Mouse (Mus musculus): ENCODE data around the gene Sdhaf4. TPM values are rescaled to one million over a fixed set of nuclear protein-coding genes. Genes with fewer than 3 reads are reported as not detected.
A peak's percentile ranks its signal among the peaks of the same experiment; 100 is the strongest.

The Sdhaf4 gene
- 82.9 and 94.6 TPM in 2 replicates for polyA plus RNA-seq (2015; fragmentation: Nextera tagmentation; extraction: Ambion mirVana)

- ATAC-seq (ENCODE audit: low FRiP score, low read depth) = peak; percentile 97
These were observed at the start of gene Sdhaf4 for GRCm38 (mm10) chr1:24005070-24005804. Gene Sdhaf4, minus strand, starts transcription at chr1:24005656.

GRCm38 (mm10) chr1:24046730-24047510 lies 41.5 kb upstream of the Sdhaf4 start:
- Histone ChIP-seq H3K4me2 (no peak overlapping the region), H3K9me3 (no peaks in the 10 kb centered on the region), H3K4me1 (replicated peaks) (no peaks in the 10 kb centered on the region), H3K27ac (replicated peaks) (no peak overlapping the region), H3K27me3 (no peaks in the 10 kb centered on the region), H3K4me3 (no peak overlapping the region), H3K36me3 (peaks cover 10% of the 10 kb centered on the region; the same call in 1 of the 2 replicates), H3K9ac (no peak overlapping the region)
- no peak for ATAC-seq (ENCODE audit: low FRiP score, low read depth)
- 77% methylated on average over 6 of the region's 6 CpGs for WGBS

More at GRCm38 (mm10) chr1:24005070-24005804, at the start of gene Sdhaf4:
- peak within 1 kb of the TSS; percentile 87 for H3K27ac ChIP-seq (replicated peaks)
- H3K27me3 ChIP-seq = no peaks in the 10 kb centered on the region
- peaks cover 10% of the 10 kb centered on the region for H3K4me1 ChIP-seq (replicated peaks)
- 1% methylated on average over 47 of the region's 47 CpGs for WGBS
- peak within 1 kb of the TSS; percentile 56 for H3K9ac ChIP-seq
- H3K9me3 ChIP-seq = no peaks in the 10 kb centered on the region
- H3K4me2 ChIP-seq = peak within 1 kb of the TSS; percentile 65
- H3K4me3 ChIP-seq = peak within 1 kb of the TSS; percentile 48
- H3K36me3 ChIP-seq = peaks cover 8% of the 10 kb centered on the region; the same call in 1 of the 2 replicates

GRCm38 (mm10) chr1:24045627-24046026 lies 40.2 kb upstream of the Sdhaf4 start:
- ATAC-seq (ENCODE audit: low FRiP score, low read depth) = no peak
- Histone ChIP-seq H3K27ac (replicated peaks) (no peak overlapping the region), H3K4me3 (no peak overlapping the region), H3K4me2 (no peak overlapping the region), H3K36me3 (peaks cover 4% of the 10 kb centered on the region; the same call in 1 of the 2 replicates), H3K4me1 (replicated peaks) (no peaks in the 10 kb centered on the region), H3K9me3 (no peaks in the 10 kb centered on the region), H3K9ac (no peak overlapping the region), H3K27me3 (no peaks in the 10 kb centered on the region)
- 69% methylated on average over 5 of the region's 5 CpGs for WGBS

- no peaks in the 10 kb centered on the region for H3K4me1 ChIP-seq (replicated peaks)
- ATAC-seq (ENCODE audit: low FRiP score, low read depth) = no peak
- H3K9ac ChIP-seq = no peak overlapping the region
- WGBS = 29% methylated on average over 5 of the region's 5 CpGs
- peaks cover 7% of the 10 kb centered on the region for H3K36me3 ChIP-seq
- H3K4me3 ChIP-seq = no peak overlapping the region
- no peaks in the 10 kb centered on the region for H3K9me3 ChIP-seq
- no peaks in the 10 kb centered on the region for H3K27me3 ChIP-seq
- H3K4me2 ChIP-seq = no peak overlapping the region
- H3K27ac ChIP-seq (replicated peaks) = no peak overlapping the region
These were observed 37.6 kb upstream of the Sdhaf4 start for GRCm38 (mm10) chr1:24043007-24043406.

- Histone ChIP-seq H3K27me3 (no peaks in the 10 kb centered on the region), H3K27ac (replicated peaks) (no peak overlapping the region), H3K4me3 (no peak overlapping the region), H3K4me2 (no peak overlapping the region), H3K36me3 (peaks cover 25% of the 10 kb centered on the region), H3K9me3 (no peaks in the 10 kb centered on the region), H3K4me1 (replicated peaks) (no peaks in the 10 kb centered on the region), H3K9ac (no peak overlapping the region)
- peak; percentile 51; the same call in 1 of the 2 replicates for ATAC-seq (ENCODE audit: low FRiP score, low read depth)
- 86% methylated on average over 2 of the region's 2 CpGs for WGBS
These were observed 28.4 kb upstream of the Sdhaf4 start for GRCm38 (mm10) chr1:24033759-24034423.

GRCm38 (mm10) chr1:24010821-24011220 lies 5.4 kb upstream of the Sdhaf4 start:
- no peak for ATAC-seq (ENCODE audit: low FRiP score, low read depth)
- peaks cover 9% of the 10 kb centered on the region for H3K36me3 ChIP-seq
- H3K27ac ChIP-seq (replicated peaks) = no peak overlapping the region
- no peaks in the 10 kb centered on the region for H3K4me1 ChIP-seq (replicated peaks)
- 85% methylated on average over 6 of the region's 6 CpGs for WGBS
- H3K27me3 ChIP-seq = no peaks in the 10 kb centered on the region
- no peak overlapping the region for H3K9ac ChIP-seq
- no peak overlapping the region for H3K4me3 ChIP-seq
- no peaks in the 10 kb centered on the region for H3K9me3 ChIP-seq
- H3K4me2 ChIP-seq = no peak overlapping the region

GRCm38 (mm10) chr1:24010016-24010415 lies 4.6 kb upstream of the Sdhaf4 start:
- H3K27me3 ChIP-seq = no peaks in the 10 kb centered on the region

GRCm38 (mm10) chr1:24007621-24008020 lies 2.2 kb upstream of the Sdhaf4 start:
- Histone ChIP-seq H3K4me2 (no peak overlapping the region), H3K9ac (no peak overlapping the region), H3K27ac (replicated peaks) (no peak overlapping the region), H3K9me3 (no peaks in the 10 kb centered on the region), H3K27me3 (no peaks in the 10 kb centered on the region), H3K4me3 (no peak overlapping the region), H3K4me1 (replicated peaks) (peaks cover 10% of the 10 kb centered on the region), H3K36me3 (0 out of 2 replicates have a peak, but pooled peaks cover 2% of the 10 kb centered on the region)
- no peak for ATAC-seq (ENCODE audit: low FRiP score, low read depth)
- 92% methylated on average over 8 of the region's 8 CpGs for WGBS

More at GRCm38 (mm10) chr1:24010016-24010415, 4.6 kb upstream of the Sdhaf4 start:
- Histone ChIP-seq H3K27ac (replicated peaks) (no peak overlapping the region), H3K9me3 (no peaks in the 10 kb centered on the region), H3K4me2 (no peak overlapping the region), H3K36me3 (peaks cover 9% of the 10 kb centered on the region), H3K4me1 (replicated peaks) (no peaks in the 10 kb centered on the region), H3K4me3 (no peak overlapping the region), H3K9ac (no peak overlapping the region)
- no peak for ATAC-seq (ENCODE audit: low FRiP score, low read depth)
- 90% methylated on average over 6 of the region's 6 CpGs for WGBS

GRCm38 (mm10) chr1:23999318-23999717 lies 6.1 kb downstream of the Sdhaf4 start:
- H3K36me3 ChIP-seq = peaks cover 15% of the 10 kb centered on the region; the same call in 1 of the 2 replicates
- no peak for ATAC-seq (ENCODE audit: low FRiP score, low read depth)
- no peaks in the 10 kb centered on the region for H3K9me3 ChIP-seq
- no peaks in the 10 kb centered on the region for H3K27me3 ChIP-seq
- peaks cover 4% of the 10 kb centered on the region for H3K4me1 ChIP-seq (replicated peaks)
- H3K4me2 ChIP-seq = no peak overlapping the region
- no peak overlapping the region for H3K27ac ChIP-seq (replicated peaks)
- H3K9ac ChIP-seq = no peak overlapping the region
- H3K4me3 ChIP-seq = no peak overlapping the region
- WGBS = 92% methylated on average over 5 of the region's 5 CpGs

GRCm38 (mm10) chr1:23998866-23999265 lies 6.6 kb downstream of the Sdhaf4 start:
- H3K27me3 ChIP-seq = no peaks in the 10 kb centered on the region
- H3K9ac ChIP-seq = no peak overlapping the region
- no peaks in the 10 kb centered on the region for H3K4me1 ChIP-seq (replicated peaks)
- H3K4me2 ChIP-seq = no peak overlapping the region
- peaks cover 15% of the 10 kb centered on the region; the same call in 1 of the 2 replicates for H3K36me3 ChIP-seq
- H3K4me3 ChIP-seq = no peak overlapping the region
- no peak for ATAC-seq (ENCODE audit: low FRiP score, low read depth)
- WGBS = 96% methylated on average over 7 of the region's 7 CpGs
- no peak overlapping the region for H3K27ac ChIP-seq (replicated peaks)
- no peaks in the 10 kb centered on the region for H3K9me3 ChIP-seq

- H3K27me3 ChIP-seq = no peaks in the 10 kb centered on the region
- no peaks in the 10 kb centered on the region for H3K4me1 ChIP-seq (replicated peaks)
- H3K4me2 ChIP-seq = no peak overlapping the region
- no peaks in the 10 kb centered on the region for H3K9me3 ChIP-seq
- WGBS = 94% methylated on average over 7 of the region's 7 CpGs
- no peak for ATAC-seq (ENCODE audit: low FRiP score, low read depth)
- H3K9ac ChIP-seq = no peak overlapping the region
- H3K4me3 ChIP-seq = no peak overlapping the region
- no peak overlapping the region for H3K27ac ChIP-seq (replicated peaks)
- H3K36me3 ChIP-seq = peaks cover 15% of the 10 kb centered on the region; the same call in 1 of the 2 replicates
These were observed 7.2 kb downstream of the Sdhaf4 start for GRCm38 (mm10) chr1:23998120-23998810.

Data from hindbrain, embryonic 15.5 days (tissue).